Mouse (Mus musculus): ENCODE measurements around the gene Aldh16a1.

The Aldh16a1 gene

GRCm38 (mm10) chr7:45091001-45091990 lies 63.1 kb downstream of the Aldh16a1 start:
- no peak for DNase-seq (ENCODE audit: low read depth, low spot score)

Data from A20 (cell line).